Mouse (Mus musculus): Measurements from ENCODE around the gene Dscam. TPM values are rescaled to one million over a fixed set of nuclear protein-coding genes. Genes with fewer than 3 reads are reported as not detected.

Dscam gene
- total RNA-seq, 2 experiments from 2014 or later = 0.15 TPM; not detected in 1

DNA sequence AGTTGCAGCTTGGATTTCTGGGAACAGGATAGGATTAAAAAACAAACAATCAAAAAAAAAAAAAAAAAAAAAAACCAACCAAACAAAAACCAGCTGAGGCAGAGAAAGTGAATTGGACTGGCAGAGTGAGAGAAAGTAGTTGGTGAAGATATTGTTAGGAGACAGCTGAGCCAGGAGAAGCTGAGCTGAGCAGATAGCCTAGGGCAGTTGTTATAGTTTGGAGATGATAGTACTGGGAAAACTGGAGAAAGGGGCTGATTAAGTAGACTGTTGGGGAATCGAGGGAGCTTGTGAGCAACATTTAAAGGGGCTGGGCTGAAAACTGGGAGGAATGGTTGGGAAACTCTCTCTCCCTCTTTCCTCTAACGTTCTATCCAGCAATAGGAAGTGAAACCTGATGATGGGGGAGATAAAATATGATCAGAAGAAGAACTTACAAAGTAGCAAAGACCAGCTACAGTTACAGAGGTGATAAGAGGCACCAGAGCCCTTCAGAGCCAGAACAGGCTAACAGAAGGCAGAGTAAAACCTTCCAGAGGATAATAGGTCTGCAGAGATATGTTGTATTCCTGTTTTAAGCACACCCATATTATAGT lies 201.6 kb downstream of the Dscam start:
- ATAC-seq (replicated peaks; ENCODE audit: poor library complexity) = peak; percentile 59

DNA sequence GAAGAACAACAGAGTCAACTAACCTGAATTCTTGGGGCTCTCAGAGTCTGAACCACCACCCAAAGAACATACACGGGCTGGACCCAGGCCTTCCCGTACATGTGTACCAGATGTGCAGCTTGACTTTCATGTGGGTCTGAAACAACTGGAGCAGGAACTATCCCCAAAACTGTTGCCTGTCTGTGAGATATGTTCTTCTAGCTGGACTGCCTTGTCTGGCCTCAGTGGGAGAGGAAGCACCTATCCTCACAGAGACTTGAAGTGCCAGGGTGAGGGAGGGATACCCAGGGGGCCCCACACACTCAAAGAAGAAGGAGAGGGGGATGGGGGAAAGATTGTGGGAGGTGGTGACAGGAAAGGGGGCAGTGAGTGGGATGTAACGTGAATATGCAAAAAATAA lies 210.9 kb downstream of the Dscam start:
- no peak for ATAC-seq (replicated peaks; ENCODE audit: poor library complexity)

DNA sequence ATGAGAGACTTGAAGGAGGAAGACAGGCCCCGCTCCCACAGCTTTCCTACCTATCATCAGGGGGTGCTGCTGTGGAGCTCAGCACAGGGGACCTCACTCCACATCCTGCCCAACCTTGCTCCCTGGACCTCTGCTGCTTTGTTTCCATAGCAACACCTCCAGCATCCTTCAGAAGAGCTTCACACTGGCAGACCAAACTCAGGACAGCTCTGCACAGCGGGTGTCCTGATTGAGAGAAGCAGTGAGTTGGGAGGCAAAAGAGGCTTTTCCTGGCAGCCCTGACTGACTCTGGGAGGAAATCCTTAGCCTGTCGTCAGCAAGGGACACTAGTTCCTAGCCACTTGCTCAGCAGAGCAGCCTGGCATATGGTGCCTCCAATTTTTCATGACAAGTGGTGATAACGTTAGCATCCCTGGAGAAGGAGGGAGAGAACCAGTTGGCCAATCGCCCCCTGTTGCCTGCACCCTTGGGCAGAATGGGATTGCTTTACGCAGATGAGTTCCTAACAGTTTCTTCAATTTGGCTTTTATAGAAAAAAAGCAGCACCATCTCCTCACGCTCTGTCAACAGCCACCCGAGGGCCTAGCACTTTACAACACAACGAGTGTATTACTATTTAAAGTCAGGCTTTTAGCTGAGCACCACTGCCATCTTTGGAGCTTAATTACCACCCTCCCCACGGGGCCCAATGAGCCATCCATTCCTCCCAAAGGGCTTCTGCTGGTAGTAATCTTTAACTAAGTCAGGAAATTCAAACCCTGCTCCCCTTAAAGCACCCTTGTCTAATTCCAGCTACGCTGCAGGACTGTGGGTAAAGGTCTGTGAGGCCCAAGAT lies 224.9 kb downstream of the Dscam start:
- no peak for ATAC-seq (replicated peaks; ENCODE audit: poor library complexity)

DNA sequence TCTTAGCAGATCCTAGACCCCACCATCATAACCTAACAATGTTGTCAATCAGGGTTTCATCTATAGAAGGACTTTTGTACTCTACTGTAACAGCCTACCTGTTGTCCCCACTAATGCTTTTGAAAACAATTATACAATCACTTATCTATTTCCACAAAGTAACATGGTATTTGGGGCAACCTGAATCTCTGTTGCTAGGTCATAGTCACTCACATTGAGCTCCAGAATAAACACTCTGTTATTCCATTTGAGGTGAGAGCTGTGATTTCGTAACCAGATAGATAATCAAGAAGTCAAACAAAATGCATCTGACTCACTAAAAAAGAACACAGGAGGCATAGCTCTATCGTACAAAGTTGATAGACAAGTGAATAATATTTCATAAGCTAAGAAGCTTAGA lies 226.9 kb downstream of the Dscam start:
- ATAC-seq (replicated peaks; ENCODE audit: poor library complexity) = no peak

DNA sequence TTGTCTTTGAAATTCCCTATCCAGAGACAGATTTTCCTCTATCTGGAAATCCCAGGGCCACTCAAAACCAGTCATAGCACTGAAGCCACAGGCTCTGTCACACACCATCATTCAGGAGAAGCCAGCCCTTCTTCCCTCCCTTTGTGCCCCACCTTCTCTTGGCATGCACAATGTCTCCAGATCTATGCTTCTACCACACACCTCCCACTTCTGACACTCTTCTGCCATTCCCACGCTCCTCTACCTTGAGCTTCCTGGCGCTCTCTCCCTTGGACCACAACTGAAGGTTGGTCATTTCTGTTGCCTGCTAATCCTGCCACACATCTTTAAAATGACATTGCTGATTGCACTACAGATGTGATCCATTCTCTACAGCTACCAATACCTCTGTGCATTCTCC lies 235.8 kb downstream of the Dscam start:
- no peak for ATAC-seq (replicated peaks; ENCODE audit: poor library complexity)

DNA sequence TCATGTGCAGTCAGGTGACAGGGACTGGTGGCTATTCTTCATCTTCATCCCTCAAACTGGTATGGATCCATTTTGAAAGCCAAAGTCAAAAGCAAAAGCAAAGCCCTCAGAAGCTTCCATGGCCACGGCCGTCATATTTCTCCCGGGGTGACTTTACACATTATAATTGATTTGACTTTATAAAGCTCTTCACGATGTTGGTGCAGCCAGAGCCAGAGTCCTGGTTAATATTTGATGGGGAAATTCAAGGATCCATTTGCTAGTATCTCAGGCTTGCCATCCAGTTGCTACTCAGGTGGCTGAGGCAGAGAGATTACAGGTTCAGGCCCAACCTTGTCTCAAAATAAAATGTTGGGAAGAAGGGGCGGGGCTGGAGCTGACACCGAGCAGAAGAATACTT lies 238.3 kb downstream of the Dscam start:
- no peak for ATAC-seq (replicated peaks; ENCODE audit: poor library complexity)

DNA sequence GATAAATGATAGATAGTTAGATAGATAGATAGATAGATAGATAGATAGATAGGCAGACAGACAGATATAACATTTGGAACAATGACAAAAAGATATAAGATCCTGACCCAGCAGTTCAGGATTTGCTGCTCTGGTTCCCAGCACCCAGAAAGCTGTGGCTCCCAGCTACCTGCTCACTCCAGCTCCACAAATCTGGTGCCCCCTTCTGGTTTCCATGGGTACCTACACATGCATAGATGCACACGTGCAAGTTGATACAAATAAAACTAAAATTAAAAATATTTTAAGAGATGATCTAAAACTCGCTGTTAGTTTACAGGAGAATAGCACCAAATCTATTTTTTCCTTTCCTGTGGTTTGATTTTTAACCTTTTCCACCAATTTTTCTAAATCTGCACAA lies 238.8 kb downstream of the Dscam start:
- no peak for ATAC-seq (replicated peaks; ENCODE audit: poor library complexity)

DNA sequence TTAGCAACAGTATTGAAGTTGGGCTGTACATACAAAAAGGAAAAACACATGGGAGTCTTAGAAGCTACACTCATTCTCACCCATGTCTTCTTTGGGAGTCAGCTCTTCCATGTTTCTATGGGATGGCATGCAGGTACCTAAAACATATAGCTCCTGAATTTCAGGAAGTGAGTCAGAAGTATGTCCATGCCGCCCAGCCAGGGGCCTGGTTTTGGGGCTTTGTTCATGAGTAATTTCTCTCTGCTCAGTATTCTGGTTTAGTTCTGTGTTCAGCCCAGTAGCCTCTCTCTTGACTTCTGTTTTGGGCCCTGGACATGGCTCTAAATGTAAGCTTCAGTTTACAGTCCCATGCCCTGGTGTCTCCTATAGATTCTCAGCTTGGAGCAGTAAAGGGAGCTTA lies 242.5 kb downstream of the Dscam start:
- ATAC-seq (replicated peaks; ENCODE audit: poor library complexity) = no peak

DNA sequence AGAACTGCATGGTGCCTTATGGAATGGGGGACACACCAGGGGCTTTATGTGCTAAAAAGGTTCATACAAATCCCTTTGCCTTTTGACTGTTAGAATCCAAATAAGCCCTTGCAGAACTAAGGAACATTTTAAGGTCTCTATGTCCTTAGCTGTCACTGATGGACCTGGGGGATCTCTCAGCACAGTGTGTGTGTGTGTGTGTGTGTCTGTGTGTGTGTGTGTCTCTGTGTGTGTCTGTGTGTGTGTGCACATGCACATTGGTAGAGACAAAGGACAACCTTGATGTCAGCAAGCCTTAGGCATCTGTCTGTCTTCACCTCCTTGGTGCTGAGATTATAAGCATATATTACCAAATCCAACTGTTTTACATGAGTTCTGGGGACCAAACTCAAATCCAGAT lies 243.1 kb downstream of the Dscam start:
- no peak for ATAC-seq (replicated peaks; ENCODE audit: poor library complexity)

DNA sequence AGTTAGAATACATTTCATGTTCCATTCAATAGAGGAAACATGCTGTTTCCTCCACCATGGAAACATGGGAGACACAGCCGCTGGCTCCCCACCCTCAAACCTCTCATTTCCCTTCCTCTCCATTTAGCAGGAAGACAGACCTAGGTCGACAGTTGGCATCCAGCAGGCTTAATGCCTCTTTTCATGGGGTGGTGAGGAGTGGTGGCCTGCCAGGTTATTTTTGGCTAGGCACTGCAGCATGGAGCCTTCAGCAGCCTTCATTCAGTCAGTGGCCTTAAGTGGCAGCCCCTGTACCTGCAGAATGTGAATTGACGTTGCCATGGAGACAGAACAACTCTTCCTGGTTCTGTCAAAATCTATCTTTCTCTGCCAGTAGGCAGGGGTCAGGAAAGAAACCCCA lies 243.6 kb downstream of the Dscam start:
- ATAC-seq (replicated peaks; ENCODE audit: poor library complexity) = no peak

DNA sequence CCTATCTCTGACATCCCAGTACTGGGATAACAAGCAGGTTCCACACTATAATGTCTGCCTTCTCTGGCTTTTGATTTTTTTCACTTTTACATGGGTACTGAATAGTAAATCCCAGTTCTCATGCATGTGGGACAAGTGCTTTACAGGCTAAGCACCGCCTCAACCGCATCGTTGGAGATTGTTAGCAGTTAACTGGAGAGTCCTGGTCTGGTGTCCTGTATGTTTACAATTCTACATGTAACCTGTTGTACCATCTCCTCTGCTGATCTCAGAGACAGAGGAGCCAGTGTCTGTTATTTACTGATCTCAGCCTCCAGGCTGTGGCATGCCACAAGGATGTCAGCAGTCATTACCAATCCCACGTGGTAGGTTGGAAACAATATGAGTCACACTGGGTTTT lies 246.6 kb downstream of the Dscam start:
- no peak for ATAC-seq (replicated peaks; ENCODE audit: poor library complexity)

DNA sequence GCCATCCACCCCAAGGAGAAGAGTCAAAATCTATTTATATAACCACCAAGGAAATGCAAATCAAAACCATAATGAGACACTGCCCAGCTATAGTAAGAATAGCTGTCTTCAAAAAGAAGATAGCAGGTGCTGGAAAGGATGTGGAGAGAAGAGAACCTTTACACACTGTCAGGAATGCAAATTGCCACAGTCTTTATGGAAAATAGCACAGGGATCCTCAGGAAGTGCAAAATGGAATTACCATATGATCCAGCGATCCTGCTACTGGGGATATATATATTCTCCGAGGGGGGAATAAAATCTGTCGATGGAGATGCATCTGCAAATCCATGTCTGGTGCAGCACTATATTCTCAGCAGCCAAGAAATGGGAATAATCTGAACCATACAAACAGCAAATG lies 256.1 kb downstream of the Dscam start:
- no peak for ATAC-seq (replicated peaks; ENCODE audit: poor library complexity)

DNA sequence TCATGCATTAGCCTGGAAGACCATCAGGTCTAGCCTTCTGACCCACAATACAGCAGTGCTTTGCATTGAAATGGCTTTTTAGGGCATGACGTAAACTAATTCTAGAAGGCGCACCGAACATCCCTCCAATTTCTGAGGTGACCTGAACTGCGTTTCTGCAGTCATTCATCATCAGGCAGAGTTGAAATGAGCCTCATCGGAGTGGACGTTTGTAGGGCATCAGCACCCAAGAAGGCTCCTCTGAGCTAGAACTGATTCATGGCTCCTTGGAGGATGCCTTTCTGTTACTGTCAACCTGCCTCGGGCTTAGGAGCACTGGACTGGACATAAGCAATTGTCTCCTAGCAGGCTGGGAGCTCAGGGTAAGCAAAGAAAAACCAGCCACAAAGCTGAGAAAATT lies 257.7 kb downstream of the Dscam start:
- ATAC-seq (replicated peaks; ENCODE audit: poor library complexity) = no peak

DNA sequence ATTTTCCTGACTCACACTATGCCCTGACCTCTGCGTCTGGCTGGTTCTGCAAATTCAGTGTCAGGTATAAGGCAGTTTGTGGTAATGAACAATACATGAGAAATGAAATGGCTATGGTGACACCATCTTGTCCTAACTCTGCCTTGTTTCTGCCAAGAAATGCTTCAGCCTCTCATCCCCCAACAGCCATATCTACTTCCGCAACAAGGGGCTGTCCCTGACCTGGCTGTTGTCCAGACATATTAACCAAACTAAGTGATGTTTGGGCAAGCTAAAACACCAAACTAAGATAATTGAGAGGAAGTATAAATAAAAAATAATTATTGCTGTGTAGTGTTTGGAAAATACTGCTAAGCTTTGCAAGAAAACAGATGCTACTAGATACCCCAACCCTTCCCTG lies 258.4 kb downstream of the Dscam start:
- ATAC-seq (replicated peaks; ENCODE audit: poor library complexity) = peak; percentile 50

DNA sequence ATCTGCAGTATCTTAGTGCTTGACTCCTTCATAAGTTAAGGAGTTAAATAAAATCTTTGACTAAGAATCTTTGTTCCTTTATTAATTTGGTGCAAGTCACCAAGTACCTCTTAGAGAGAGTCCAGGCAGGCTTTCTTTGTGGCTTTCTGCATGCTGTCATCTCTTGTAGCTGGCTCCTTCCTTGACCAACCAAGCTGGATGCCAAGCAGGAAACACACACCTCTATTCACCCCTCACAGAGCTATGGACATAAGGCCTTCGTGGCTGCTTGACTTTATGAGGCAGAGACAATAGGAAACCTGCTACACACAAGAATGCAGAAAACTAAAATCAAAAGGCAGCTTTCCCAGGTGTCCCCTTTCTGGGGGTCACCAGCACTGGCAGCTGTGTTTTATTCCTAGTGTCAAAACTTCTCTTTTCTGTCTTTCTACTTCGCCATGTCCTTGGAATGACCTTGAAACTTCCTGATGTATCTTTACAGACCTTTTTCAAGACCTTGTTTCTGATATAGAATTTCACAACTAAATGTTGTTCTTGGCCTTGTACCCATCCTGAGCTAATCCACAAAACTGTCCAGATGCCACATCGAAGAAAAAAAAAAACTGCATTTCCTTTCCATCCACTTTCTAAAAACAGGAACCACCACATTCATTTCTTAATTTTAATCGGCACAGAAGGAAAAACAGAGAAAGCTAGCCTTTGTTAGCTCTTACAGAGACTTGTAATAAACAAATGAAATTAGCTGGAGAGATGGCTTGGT lies 260.0 kb downstream of the Dscam start:
- no peak for ATAC-seq (replicated peaks; ENCODE audit: poor library complexity)

DNA sequence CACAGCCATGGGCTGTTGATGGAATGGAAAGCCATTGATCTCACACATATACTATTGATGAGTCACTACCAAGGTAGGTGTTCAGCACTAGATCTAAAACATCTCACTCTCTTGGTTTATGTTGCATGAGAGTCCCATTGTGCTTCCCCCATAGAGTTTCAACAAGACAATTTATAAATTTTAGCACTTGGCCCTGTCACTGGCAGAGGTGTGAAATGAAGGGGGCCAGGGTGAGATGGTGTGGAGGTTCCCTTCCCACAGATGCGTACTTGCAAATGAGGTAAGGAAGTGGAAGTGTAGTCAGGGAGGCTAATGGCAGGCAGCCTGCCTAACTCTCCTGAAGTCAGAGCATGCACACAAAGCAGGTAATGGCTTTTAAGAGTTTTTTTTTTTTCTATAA lies 262.7 kb downstream of the Dscam start:
- ATAC-seq (replicated peaks; ENCODE audit: poor library complexity) = no peak

DNA sequence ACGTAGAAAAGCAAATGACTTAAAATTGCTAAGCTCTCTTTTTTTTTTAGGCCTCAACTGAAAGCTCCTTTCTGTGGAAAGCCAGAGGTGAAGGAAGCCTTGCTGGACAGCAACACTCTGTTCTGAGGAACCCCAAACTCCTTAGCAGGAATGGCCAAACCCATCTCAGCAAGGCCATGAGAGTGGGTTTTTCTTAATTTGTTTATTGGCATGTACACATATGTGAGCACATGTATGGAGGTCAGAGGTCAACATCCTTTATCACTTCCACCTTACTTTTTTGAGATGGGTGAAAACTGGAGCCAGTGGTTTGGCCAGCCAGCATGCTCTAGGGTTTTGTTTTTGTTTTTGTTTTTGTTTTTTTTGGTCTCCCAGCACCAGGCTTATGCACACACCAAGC lies 263.5 kb downstream of the Dscam start:
- 0 out of 2 replicates have a peak, but pooled peaks have one; percentile 3 for ATAC-seq (replicated peaks; ENCODE audit: poor library complexity)

DNA sequence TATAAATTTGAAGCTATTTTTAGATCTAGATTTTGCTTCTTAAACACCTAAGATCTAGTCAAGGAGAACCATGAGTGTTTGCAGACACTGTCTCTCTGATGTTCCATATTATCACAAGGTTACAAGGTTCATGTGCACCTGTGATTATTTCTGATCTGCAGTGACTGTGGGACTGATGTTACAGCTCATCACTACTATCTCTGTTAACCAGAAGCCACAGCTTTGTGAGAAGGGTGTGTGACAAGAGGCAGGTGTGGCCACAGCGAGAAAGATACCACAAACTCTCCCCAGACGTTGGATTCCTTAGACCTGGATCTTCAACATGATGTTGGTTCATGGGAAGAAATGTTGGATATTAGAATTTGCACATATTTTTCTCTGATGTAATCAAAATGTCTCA lies 263.9 kb downstream of the Dscam start:
- ATAC-seq (replicated peaks; ENCODE audit: poor library complexity) = peak; percentile 95

DNA sequence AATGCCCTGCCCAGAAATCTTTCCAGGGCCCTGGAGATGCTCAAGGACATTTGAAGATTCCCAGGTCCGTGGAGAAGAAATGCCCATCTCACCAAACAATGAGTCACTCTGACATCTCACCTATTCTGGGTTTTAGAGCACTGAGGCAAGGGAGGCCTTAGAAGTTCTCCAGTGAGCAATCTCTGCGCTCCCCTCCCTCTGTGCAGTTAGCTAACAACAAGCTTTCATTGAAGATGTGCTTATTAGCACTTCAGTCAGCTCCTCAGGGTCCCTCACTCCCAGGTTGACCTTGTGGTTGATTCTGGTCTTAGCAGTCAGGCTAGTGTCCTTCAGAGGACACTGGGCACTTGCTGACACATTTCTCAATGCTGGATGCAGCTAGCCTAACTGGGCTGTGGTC lies 265.8 kb downstream of the Dscam start:
- no peak for ATAC-seq (replicated peaks; ENCODE audit: poor library complexity)

DNA sequence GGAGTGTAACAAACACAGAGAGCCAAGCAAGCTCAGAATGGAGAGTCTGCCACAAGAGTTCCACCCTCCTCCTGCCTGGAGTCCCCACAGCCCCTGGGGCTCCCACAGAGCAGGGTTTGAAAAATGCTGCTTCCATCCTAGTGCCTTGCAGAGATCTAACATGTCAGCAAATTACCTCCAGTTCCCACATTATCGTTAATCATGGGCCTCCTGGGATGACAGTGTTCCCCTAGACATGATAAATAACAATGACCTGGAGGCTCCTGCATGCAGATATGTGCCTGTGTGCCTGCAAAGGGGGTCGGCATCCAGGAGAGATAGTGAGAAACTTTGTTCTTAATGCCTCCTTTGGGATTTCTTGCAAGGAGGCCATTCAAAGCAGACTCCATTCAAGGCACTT lies 266.2 kb downstream of the Dscam start:
- ATAC-seq (replicated peaks; ENCODE audit: poor library complexity) = no peak

DNA sequence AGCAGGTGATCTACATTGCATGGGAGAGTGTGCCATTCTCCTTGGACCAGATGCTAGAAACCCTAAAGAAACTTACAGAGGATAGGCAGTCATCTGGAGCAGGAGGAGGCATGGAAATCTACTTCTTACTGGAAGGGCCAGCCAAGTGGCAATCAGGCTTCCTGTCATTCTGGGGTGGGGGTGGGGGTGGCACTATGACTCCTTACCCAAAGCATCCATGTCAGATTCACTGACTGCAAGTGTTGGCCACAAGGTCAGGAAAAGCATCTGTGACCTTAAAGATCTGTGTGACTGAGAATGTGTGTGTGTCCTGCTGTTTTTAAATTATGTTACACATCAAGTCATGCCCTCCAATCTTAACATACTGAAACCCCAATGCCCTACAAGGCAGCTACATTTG lies 268.0 kb downstream of the Dscam start:
- no peak for ATAC-seq (replicated peaks; ENCODE audit: poor library complexity)

Data from megakaryocyte progenitor cell, adult 5-6 weeks (primary cell).